Mouse (Mus musculus): ENCODE measurements around the gene Ptprg. TPM values are rescaled to one million over a fixed set of nuclear protein-coding genes. Genes with fewer than 3 reads are reported as not detected.

Gene Ptprg
- polyA plus RNA-seq, 1 experiment from 2014 or later, result 1.5 TPM

GRCm38 (mm10) chr14:11883995-11884394, 330.7 kb downstream of the Ptprg start:
- WGBS (ENCODE audit: insufficient replicate concordance), result 33% methylated on average over 5 of the region's 5 CpGs
- no peak overlapping the region for H3K4me3 ChIP-seq (ENCODE audit: low read depth, low read length)
- no peak overlapping the region for H3K9ac ChIP-seq (ENCODE audit: low read depth, low read length)
- ATAC-seq (ENCODE audit: low read depth), result no peak
- H3K27ac ChIP-seq (ENCODE audit: low read length), result no peak overlapping the region
- H3K27me3 ChIP-seq (ENCODE audit: control insufficient read depth, insufficient read depth, low read depth, low read length), result no peaks in the 10 kb centered on the region
- no peak overlapping the region for H3K4me2 ChIP-seq (ENCODE audit: low read depth, low read length)
- no peaks in the 10 kb centered on the region for H3K4me1 ChIP-seq (ENCODE audit: control insufficient read depth, low read depth, low read length)
- no peaks in the 10 kb centered on the region for H3K9me3 ChIP-seq (replicated peaks; ENCODE audit: control insufficient read depth, low read length)
- H3K36me3 ChIP-seq (ENCODE audit: control insufficient read depth, insufficient read depth), result no peaks in the 10 kb centered on the region

GRCm38 (mm10) chr14:11886417-11886816, 333.1 kb downstream of the Ptprg start:
- Histone ChIP-seq H3K36me3 (ENCODE audit: control insufficient read depth, insufficient read depth) (no peaks in the 10 kb centered on the region), H3K4me1 (ENCODE audit: control insufficient read depth, low read depth, low read length) (no peaks in the 10 kb centered on the region), H3K4me2 (ENCODE audit: low read depth, low read length) (no peak overlapping the region), H3K27me3 (ENCODE audit: control insufficient read depth, insufficient read depth, low read depth, low read length) (no peaks in the 10 kb centered on the region), H3K27ac (ENCODE audit: low read length) (no peak overlapping the region), H3K9me3 (replicated peaks; ENCODE audit: control insufficient read depth, low read length) (no peaks in the 10 kb centered on the region), H3K4me3 (ENCODE audit: low read depth, low read length) (no peak overlapping the region), H3K9ac (ENCODE audit: low read depth, low read length) (no peak overlapping the region)
- WGBS (ENCODE audit: insufficient replicate concordance), result 41% methylated on average over 3 of the region's 3 CpGs
- ATAC-seq (ENCODE audit: low read depth), result no peak

- no peaks in the 10 kb centered on the region for H3K27me3 ChIP-seq (ENCODE audit: control insufficient read depth, insufficient read depth, low read depth, low read length)
- no peak overlapping the region for H3K9ac ChIP-seq (ENCODE audit: low read depth, low read length)
- no peak overlapping the region for H3K27ac ChIP-seq (ENCODE audit: low read length)
- H3K9me3 ChIP-seq (replicated peaks; ENCODE audit: control insufficient read depth, low read length), result no peaks in the 10 kb centered on the region
- no peak overlapping the region for H3K4me2 ChIP-seq (ENCODE audit: low read depth, low read length)
- no peak for ATAC-seq (ENCODE audit: low read depth)
- no peak overlapping the region for H3K4me3 ChIP-seq (ENCODE audit: low read depth, low read length)
- WGBS (ENCODE audit: insufficient replicate concordance), result 52% methylated on average over 3 of the region's 3 CpGs
- H3K4me1 ChIP-seq (ENCODE audit: control insufficient read depth, low read depth, low read length), result no peaks in the 10 kb centered on the region
- H3K36me3 ChIP-seq (ENCODE audit: control insufficient read depth, insufficient read depth), result no peaks in the 10 kb centered on the region
These were observed 337.6 kb downstream of the Ptprg start for GRCm38 (mm10) chr14:11890890-11891289.

- no peak overlapping the region for H3K4me3 ChIP-seq (ENCODE audit: low read depth, low read length)
- no peaks in the 10 kb centered on the region for H3K9me3 ChIP-seq (replicated peaks; ENCODE audit: control insufficient read depth, low read length)
- H3K27me3 ChIP-seq (ENCODE audit: control insufficient read depth, insufficient read depth, low read depth, low read length), result no peaks in the 10 kb centered on the region
- H3K9ac ChIP-seq (ENCODE audit: low read depth, low read length), result no peak overlapping the region
- no peak for ATAC-seq (ENCODE audit: low read depth)
- H3K4me1 ChIP-seq (ENCODE audit: control insufficient read depth, low read depth, low read length), result no peaks in the 10 kb centered on the region
- 51% methylated on average over 9 of the region's 9 CpGs for WGBS (ENCODE audit: insufficient replicate concordance)
- no peaks in the 10 kb centered on the region for H3K36me3 ChIP-seq (ENCODE audit: control insufficient read depth, insufficient read depth)
- no peak overlapping the region for H3K4me2 ChIP-seq (ENCODE audit: low read depth, low read length)
- H3K27ac ChIP-seq (ENCODE audit: low read length), result no peak overlapping the region
These were observed 339.3 kb downstream of the Ptprg start for GRCm38 (mm10) chr14:11892621-11893020.

GRCm38 (mm10) chr14:11895486-11895885, 342.2 kb downstream of the Ptprg start:
- Histone ChIP-seq H3K4me1 (ENCODE audit: control insufficient read depth, low read depth, low read length) (no peaks in the 10 kb centered on the region), H3K4me2 (ENCODE audit: low read depth, low read length) (no peak overlapping the region), H3K27me3 (ENCODE audit: control insufficient read depth, insufficient read depth, low read depth, low read length) (no peaks in the 10 kb centered on the region), H3K9me3 (replicated peaks; ENCODE audit: control insufficient read depth, low read length) (no peaks in the 10 kb centered on the region), H3K9ac (ENCODE audit: low read depth, low read length) (no peak overlapping the region), H3K27ac (ENCODE audit: low read length) (no peak overlapping the region), H3K4me3 (ENCODE audit: low read depth, low read length) (no peak overlapping the region), H3K36me3 (ENCODE audit: control insufficient read depth, insufficient read depth) (no peaks in the 10 kb centered on the region)
- WGBS (ENCODE audit: insufficient replicate concordance), result 72% methylated on average over 13 of the region's 13 CpGs
- no peak for ATAC-seq (ENCODE audit: low read depth)

GRCm38 (mm10) chr14:11902794-11903193, 349.5 kb downstream of the Ptprg start:
- ATAC-seq (ENCODE audit: low read depth), result no peak
- no peaks in the 10 kb centered on the region for H3K27me3 ChIP-seq (ENCODE audit: control insufficient read depth, insufficient read depth, low read depth, low read length)
- H3K4me2 ChIP-seq (ENCODE audit: low read depth, low read length), result no peak overlapping the region
- H3K9ac ChIP-seq (ENCODE audit: low read depth, low read length), result no peak overlapping the region
- H3K9me3 ChIP-seq (replicated peaks; ENCODE audit: control insufficient read depth, low read length), result no peaks in the 10 kb centered on the region
- no peaks in the 10 kb centered on the region for H3K4me1 ChIP-seq (ENCODE audit: control insufficient read depth, low read depth, low read length)
- no peak overlapping the region for H3K27ac ChIP-seq (ENCODE audit: low read length)
- 55% methylated on average over 2 of the region's 2 CpGs for WGBS (ENCODE audit: insufficient replicate concordance)
- H3K4me3 ChIP-seq (ENCODE audit: low read depth, low read length), result no peak overlapping the region
- H3K36me3 ChIP-seq (ENCODE audit: control insufficient read depth, insufficient read depth), result no peaks in the 10 kb centered on the region

GRCm38 (mm10) chr14:11906130-11906675, 352.9 kb downstream of the Ptprg start:
- no peak for ATAC-seq (ENCODE audit: low read depth)
- Histone ChIP-seq H3K27ac (ENCODE audit: low read length) (no peak overlapping the region), H3K4me2 (ENCODE audit: low read depth, low read length) (no peak overlapping the region), H3K9ac (ENCODE audit: low read depth, low read length) (no peak overlapping the region), H3K27me3 (ENCODE audit: control insufficient read depth, insufficient read depth, low read depth, low read length) (no peaks in the 10 kb centered on the region), H3K4me3 (ENCODE audit: low read depth, low read length) (no peak overlapping the region), H3K9me3 (replicated peaks; ENCODE audit: control insufficient read depth, low read length) (no peaks in the 10 kb centered on the region), H3K36me3 (ENCODE audit: control insufficient read depth, insufficient read depth) (no peaks in the 10 kb centered on the region), H3K4me1 (ENCODE audit: control insufficient read depth, low read depth, low read length) (no peaks in the 10 kb centered on the region)
- WGBS (ENCODE audit: insufficient replicate concordance), result 64% methylated on average over 5 of the region's 5 CpGs

- WGBS (ENCODE audit: insufficient replicate concordance), result 52% methylated on average over 1 of the region's 1 CpGs
- H3K4me2 ChIP-seq (ENCODE audit: low read depth, low read length), result no peak overlapping the region
- no peaks in the 10 kb centered on the region for H3K36me3 ChIP-seq (ENCODE audit: control insufficient read depth, insufficient read depth)
- no peaks in the 10 kb centered on the region for H3K4me1 ChIP-seq (ENCODE audit: control insufficient read depth, low read depth, low read length)
- H3K27ac ChIP-seq (ENCODE audit: low read length), result no peak overlapping the region
- H3K27me3 ChIP-seq (ENCODE audit: control insufficient read depth, insufficient read depth, low read depth, low read length), result no peaks in the 10 kb centered on the region
- H3K9me3 ChIP-seq (replicated peaks; ENCODE audit: control insufficient read depth, low read length), result no peaks in the 10 kb centered on the region
- H3K4me3 ChIP-seq (ENCODE audit: low read depth, low read length), result no peak overlapping the region
- ATAC-seq (ENCODE audit: low read depth), result no peak
- no peak overlapping the region for H3K9ac ChIP-seq (ENCODE audit: low read depth, low read length)
These were observed 358.9 kb downstream of the Ptprg start for GRCm38 (mm10) chr14:11912253-11912652.

GRCm38 (mm10) chr14:11917225-11917624, 363.9 kb downstream of the Ptprg start:
- WGBS (ENCODE audit: insufficient replicate concordance), result 72% methylated on average over 5 of the region's 5 CpGs
- no peak for ATAC-seq (ENCODE audit: low read depth)
- H3K27ac ChIP-seq (ENCODE audit: low read length), result no peak overlapping the region
- no peak overlapping the region for H3K4me2 ChIP-seq (ENCODE audit: low read depth, low read length)
- H3K4me1 ChIP-seq (ENCODE audit: control insufficient read depth, low read depth, low read length), result no peaks in the 10 kb centered on the region
- no peak overlapping the region for H3K4me3 ChIP-seq (ENCODE audit: low read depth, low read length)
- H3K9me3 ChIP-seq (replicated peaks; ENCODE audit: control insufficient read depth, low read length), result no peaks in the 10 kb centered on the region
- no peaks in the 10 kb centered on the region for H3K27me3 ChIP-seq (ENCODE audit: control insufficient read depth, insufficient read depth, low read depth, low read length)
- no peak overlapping the region for H3K9ac ChIP-seq (ENCODE audit: low read depth, low read length)
- H3K36me3 ChIP-seq (ENCODE audit: control insufficient read depth, insufficient read depth), result no peaks in the 10 kb centered on the region
